Mouse (Mus musculus) embryo, embryonic 9.5 days (tissue): Measurements from ENCODE around the gene 1700010B08Rik.
"Not testable (repeated sequence)": the region's sequence is repeated elsewhere in the genome, so short reads cannot be mapped to it uniquely, and the experiment has no call there.

Source experiments
- DNase-seq: peaks from one replicate; pipeline ENCODE4 v3.0.0-alpha.2; 2017; ENCODE audit errors: extremely low spot score

Gene 1700010B08Rik

GRCm38 (mm10) chr2:173719115-173719514 is at the start of gene 1700010B08Rik:
Gene 1700010B08Rik, plus strand, starts transcription at chr2:173719415.
- not testable (repeated sequence) for DNase-seq

GRCm38 (mm10) chr2:173672328-173672896 is 46.8 kb upstream of the 1700010B08Rik start:
- DNase-seq, result no peak

GRCm38 (mm10) chr2:173673469-173673868 is 45.7 kb upstream of the 1700010B08Rik start:
- DNase-seq, result no peak

GRCm38 (mm10) chr2:173678593-173678992 is 40.6 kb upstream of the 1700010B08Rik start:
- DNase-seq, result no peak

GRCm38 (mm10) chr2:173679217-173679616 is 40.0 kb upstream of the 1700010B08Rik start:
- no peak for DNase-seq

- no peak for DNase-seq
Observed at GRCm38 (mm10) chr2:173680153-173680552, 39.1 kb upstream of the 1700010B08Rik start.

- DNase-seq, result no peak
Observed at GRCm38 (mm10) chr2:173682773-173683172, 36.4 kb upstream of the 1700010B08Rik start.

GRCm38 (mm10) chr2:173685781-173686361 is 33.3 kb upstream of the 1700010B08Rik start:
- no peak for DNase-seq

- DNase-seq, result no peak
Observed at GRCm38 (mm10) chr2:173687363-173687762, 31.9 kb upstream of the 1700010B08Rik start.

- DNase-seq, result no peak
Observed at GRCm38 (mm10) chr2:173689835-173690234, 29.4 kb upstream of the 1700010B08Rik start.

GRCm38 (mm10) chr2:173691748-173692147 is 27.5 kb upstream of the 1700010B08Rik start:
- no peak for DNase-seq

GRCm38 (mm10) chr2:173692693-173693092 is 26.5 kb upstream of the 1700010B08Rik start:
- DNase-seq, result no peak

- DNase-seq, result no peak
Observed at GRCm38 (mm10) chr2:173698850-173699249, 20.4 kb upstream of the 1700010B08Rik start.

- DNase-seq, result no peak
Observed at GRCm38 (mm10) chr2:173702096-173702866, 16.9 kb upstream of the 1700010B08Rik start.

- DNase-seq, result no peak
Observed at GRCm38 (mm10) chr2:173702867-173703237, 16.4 kb upstream of the 1700010B08Rik start.

- DNase-seq, result no peak
Observed at GRCm38 (mm10) chr2:173705827-173706551, 13.2 kb upstream of the 1700010B08Rik start.

GRCm38 (mm10) chr2:173707626-173708025 is 11.6 kb upstream of the 1700010B08Rik start:
- not testable (repeated sequence) for DNase-seq

GRCm38 (mm10) chr2:173710193-173710592 is 9.0 kb upstream of the 1700010B08Rik start:
- no peak for DNase-seq

GRCm38 (mm10) chr2:173712656-173713055 is 6.6 kb upstream of the 1700010B08Rik start:
- DNase-seq, result no peak

- DNase-seq, result no peak
Observed at GRCm38 (mm10) chr2:173713241-173713640, 6.0 kb upstream of the 1700010B08Rik start.

- DNase-seq, result no peak
Observed at GRCm38 (mm10) chr2:173714620-173715218, 4.5 kb upstream of the 1700010B08Rik start.

- no peak for DNase-seq
Observed at GRCm38 (mm10) chr2:173716966-173717365, 2.2 kb upstream of the 1700010B08Rik start.
